ENCODE assay signal across 23 mouse cellular contexts in the genomic region with DNA sequence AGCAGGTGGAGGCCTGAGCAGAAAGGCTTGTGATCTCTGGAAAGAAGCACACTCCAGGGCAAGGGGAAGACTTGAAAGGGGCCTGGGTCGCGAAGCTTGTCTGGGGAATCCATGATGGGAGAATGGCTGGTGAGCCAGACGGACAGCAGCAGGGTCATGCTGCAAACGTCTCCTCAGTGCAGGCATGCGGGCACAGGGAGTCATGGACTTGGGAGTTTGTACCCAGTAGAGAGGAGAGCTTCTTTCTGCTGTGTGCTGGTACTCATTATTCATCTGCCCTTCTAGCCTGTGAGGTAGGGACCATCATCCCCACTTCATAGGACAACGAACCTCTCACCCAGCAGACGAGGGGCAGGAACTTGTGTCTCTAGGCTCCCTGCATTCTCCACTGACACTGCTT. TPM values are rescaled to one million over a fixed set of nuclear protein-coding genes. Genes with fewer than 3 reads are reported as not detected.
DNase-seq lines count a peak whose midpoint lies in the region; ATAC-seq and TF ChIP-seq lines count a peak whose summit lies in the region.
"Had no signal": no experiment of that assay in that cellular context is flagged by ENCODE, and none has a peak within 500 bp of the region (broad histone marks: within the 10 kb centered on the region; RNA-seq: fewer than 3 reads in every experiment).

No protein-coding gene starts in this region.

- H3K9ac ChIP-seq in kidney, embryonic 15.5 days, result no peak overlapping the region
- H3K9ac ChIP-seq in kidney, embryonic 14.5 days (ENCODE audit: low read depth, low read length), result no peak overlapping the region
- H3K9ac ChIP-seq: forebrain, embryonic 13.5 days; hindbrain, embryonic 12.5 days; hindbrain, embryonic 15.5 days had no signal

- H3K4me3 ChIP-seq in kidney, embryonic 15.5 days (replicated peaks), result no peak overlapping the region
- H3K4me3 ChIP-seq in kidney, embryonic 14.5 days (ENCODE audit: low read length), result no peak overlapping the region
- peak overlapping the region; percentile 20; the same call in 1 of the 2 replicates for H3K4me3 ChIP-seq in E14TG2a.4 (replicated peaks; ENCODE audit: low read length)
- H3K4me3 ChIP-seq: forebrain, embryonic 10.5 days; forebrain, embryonic 13.5 days; heart, adult 2 months; hindbrain, embryonic 12.5 days; hindbrain, embryonic 15.5 days had no signal

- DNase-seq in kidney, adult 11 months, result peak; percentile 38
- DNase-seq in kidney, adult 9 months, result peak; percentile 30
- DNase-seq in kidney, postnatal 36 days, result peak; percentile 32 to 44
- no peak for DNase-seq in retina, postnatal 1 day
- DNase-seq: adrenal gland, adult 2 months; adrenal gland, postnatal 14 days; B cell, adult 2 months; cerebellum, adult 11 months; cerebellum, adult 2 months; cerebellum, adult 9-11 months; gastrocnemius, postnatal 10 days; gastrocnemius, postnatal 36 days; heart, adult 2 months had no signal

- H3K27me3 ChIP-seq in kidney, embryonic 15.5 days, result no peaks in the 10 kb centered on the region
- no peaks in the 10 kb centered on the region for H3K27me3 ChIP-seq in kidney, embryonic 14.5 days (ENCODE audit: control insufficient read depth, insufficient read depth, low read length)
- H3K27me3 ChIP-seq in E14TG2a.4 (ENCODE audit: insufficient read depth, low read length), result peaks cover 38% of the 10 kb centered on the region
- H3K27me3 ChIP-seq: CH12.LX; forebrain, embryonic 13.5 days; hindbrain, embryonic 12.5 days; hindbrain, embryonic 15.5 days had no signal

- H3K4me1 ChIP-seq in kidney, embryonic 15.5 days, result no peaks in the 10 kb centered on the region
- no peaks in the 10 kb centered on the region for H3K4me1 ChIP-seq in kidney, embryonic 14.5 days (ENCODE audit: control insufficient read depth, insufficient read depth, low read length)
- peaks cover 21% of the 10 kb centered on the region for H3K4me1 ChIP-seq in E14TG2a.4 (replicated peaks; ENCODE audit: low read depth, low read length)
- H3K4me1 ChIP-seq: forebrain, embryonic 10.5 days; forebrain, embryonic 13.5 days; hindbrain, embryonic 12.5 days; hindbrain, embryonic 15.5 days had no signal

- no peaks in the 10 kb centered on the region for H3K36me3 ChIP-seq in kidney, embryonic 15.5 days
- peaks cover 2% of the 10 kb centered on the region; the same call in 1 of the 2 replicates for H3K36me3 ChIP-seq in kidney, embryonic 14.5 days (ENCODE audit: control insufficient read depth, insufficient read depth, low read length)
- peaks cover 17% of the 10 kb centered on the region for H3K36me3 ChIP-seq in E14TG2a.4 (ENCODE audit: insufficient read depth, low read length)

- no peak for TF ChIP-seq CTCF in E14TG2a.4 (conservative IDR thresholded peaks at IDR 0.05; ENCODE audit: low read length)

- H3K9me3 ChIP-seq in kidney, embryonic 15.5 days (replicated peaks), result no peaks in the 10 kb centered on the region
- H3K9me3 ChIP-seq in kidney, embryonic 14.5 days (ENCODE audit: control insufficient read depth, low read length), result no peaks in the 10 kb centered on the region
- no peaks in the 10 kb centered on the region for H3K9me3 ChIP-seq in E14TG2a.4 (ENCODE audit: low read length)
- H3K9me3 ChIP-seq: forebrain, embryonic 10.5 days; forebrain, embryonic 13.5 days; hindbrain, embryonic 12.5 days; hindbrain, embryonic 15.5 days had no signal

- WGBS in kidney, embryonic 15.5 days, result 90% methylated on average over 7 of the region's 7 CpGs
- WGBS in kidney, embryonic 14.5 days, result 93% methylated on average over 7 of the region's 7 CpGs

- no peak overlapping the region for H3K4me2 ChIP-seq in kidney, embryonic 15.5 days
- no peak overlapping the region for H3K4me2 ChIP-seq in kidney, embryonic 14.5 days (replicated peaks; ENCODE audit: low read depth, low read length)
- H3K4me2 ChIP-seq: forebrain, embryonic 13.5 days; heart, embryonic 11.5 days; hindbrain, embryonic 12.5 days; hindbrain, embryonic 15.5 days had no signal

- H3K27ac ChIP-seq in kidney, embryonic 15.5 days, result no peak overlapping the region
- no peak overlapping the region for H3K27ac ChIP-seq in kidney, embryonic 14.5 days (ENCODE audit: low read depth, low read length)
- H3K27ac ChIP-seq: forebrain, embryonic 10.5 days; forebrain, embryonic 13.5 days; heart, adult 2 months; hindbrain, embryonic 12.5 days; hindbrain, embryonic 15.5 days had no signal

- ATAC-seq in kidney, embryonic 15.5 days (replicated peaks; ENCODE audit: low FRiP score), result no peak
- no peak for ATAC-seq in kidney, embryonic 14.5 days (ENCODE audit: low FRiP score, low TSS enrichment)
- ATAC-seq: forebrain, embryonic 16.5 days had no signal

RNA-seq across cellular contexts. Expression of gene Magoh, which starts 25.7 kb away (rescaled TPM):
- polyA plus RNA-seq in kidney, embryonic 15.5 days (2015; fragmentation: Nextera tagmentation; extraction: Ambion mirVana), result 199 and 241 TPM in 2 replicates
- polyA plus RNA-seq in kidney, embryonic 14.5 days (2014; fragmentation: Nextera tagmentation; extraction: Ambion mirVana), result 229 and 331 TPM in 2 replicates

RNA-seq across cellular contexts. Expression of gene 0610037L13Rik, which starts 35.8 kb away (rescaled TPM):
- polyA plus RNA-seq in kidney, embryonic 15.5 days (2015; fragmentation: Nextera tagmentation; extraction: Ambion mirVana), result 122 and 135 TPM in 2 replicates
- polyA plus RNA-seq in kidney, embryonic 14.5 days (2014; fragmentation: Nextera tagmentation; extraction: Ambion mirVana), result 126 and 148 TPM in 2 replicates

RNA-seq across cellular contexts. Expression of gene Lrp8, which starts 51.8 kb away (rescaled TPM):
- polyA plus RNA-seq in kidney, embryonic 15.5 days (2015; fragmentation: Nextera tagmentation; extraction: Ambion mirVana), result 2.2 and 2.6 TPM in 2 replicates
- 3.6 and 4.2 TPM in 2 replicates for polyA plus RNA-seq in kidney, embryonic 14.5 days (2014; fragmentation: Nextera tagmentation; extraction: Ambion mirVana)
